Mouse (Mus musculus): ENCODE data around the gene 4833423E24Rik.

GRCm38 (mm10) chr2:85518879-85519278 lies at the start of gene 4833423E24Rik:
- TF ChIP-seq CTCF (conservative IDR thresholded peaks at IDR 0.05 in 1 of 2, IDR thresholded peaks at IDR 0.05 in 1 of 2; ENCODE audit: low read depth in 2 of 2, low read length in 2 of 2) (no peak), TCF12 (IDR thresholded peaks at IDR 0.05; ENCODE audit: low read depth, low read length) (no peak), ZMIZ1 (IDR thresholded peaks at IDR 0.05; ENCODE audit: low read depth, low read length) (no peak), POLR2A (IDR thresholded peaks at IDR 0.05; ENCODE audit: low read depth, low read length) (no peak), NELFE (IDR thresholded peaks at IDR 0.05; ENCODE audit: low read depth, low read length) (no peak), MAX (IDR thresholded peaks at IDR 0.05; ENCODE audit: low read length) (no peak)

Data from CH12.LX (cell line).